26 mouse cellular contexts compared by ENCODE assay signal in the genomic region with DNA sequence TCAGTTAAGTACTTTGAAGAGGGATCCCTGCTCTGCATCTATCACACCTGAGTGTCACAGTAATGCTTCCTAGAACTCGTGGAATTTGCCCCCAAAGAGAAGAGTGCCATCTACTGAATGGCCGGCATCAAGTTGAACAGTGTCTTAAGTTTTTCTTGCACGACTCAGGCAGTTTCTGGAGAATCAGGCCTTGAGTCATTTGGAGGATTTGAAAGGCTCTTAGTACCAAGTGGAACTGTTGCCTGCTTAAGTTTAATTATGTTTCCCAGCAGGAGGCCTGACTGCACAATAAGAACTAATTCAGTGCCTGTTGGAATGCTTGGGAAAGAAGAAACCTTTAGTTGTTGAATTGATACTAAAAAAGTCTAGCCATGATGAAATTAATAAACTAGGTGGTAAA. TPM values are rescaled to one million over a fixed set of nuclear protein-coding genes. Genes with fewer than 3 reads are reported as not detected.
DNase-seq lines count a peak whose midpoint lies in the region; ATAC-seq and TF ChIP-seq lines count a peak whose summit lies in the region.
"Had no signal": no experiment of that assay in that cellular context is flagged by ENCODE, and none has a peak within 500 bp of the region (broad histone marks: within the 10 kb centered on the region; RNA-seq: fewer than 3 reads in every experiment).

No protein-coding gene starts in this region.

- peaks cover 71% of the 10 kb centered on the region for H3K4me1 ChIP-seq in heart, embryonic 10.5 days
- H3K4me1 ChIP-seq in heart, embryonic 16.5 days (ENCODE audit: control insufficient read depth, insufficient read depth, low read length), result peaks cover 51% of the 10 kb centered on the region
- peaks cover 4% of the 10 kb centered on the region for H3K4me1 ChIP-seq in cortical plate, adult 2 months (ENCODE audit: control insufficient read depth, insufficient read depth, low read length)

- no peaks in the 10 kb centered on the region for H3K27me3 ChIP-seq in heart, embryonic 10.5 days (ENCODE audit: insufficient read depth, poor library complexity, severe bottlenecking)
- no peaks in the 10 kb centered on the region for H3K27me3 ChIP-seq in heart, embryonic 16.5 days (ENCODE audit: control insufficient read depth, insufficient read depth, low read length)
- H3K27me3 ChIP-seq: forebrain, embryonic 13.5 days; limb, embryonic 15.5 days; megakaryocyte, embryonic 14.5 days; midbrain, embryonic 13.5 days had no signal

- no peak overlapping the region for H3K9ac ChIP-seq in heart, embryonic 16.5 days (ENCODE audit: low read length)
- H3K9ac ChIP-seq: forebrain, embryonic 13.5 days; limb, embryonic 15.5 days; liver, embryonic 14.5 days; lung, embryonic 14.5 days; midbrain, embryonic 13.5 days had no signal

- TF ChIP-seq POLR2A in cortical plate, adult 2 months (IDR thresholded peaks at IDR 0.05; ENCODE audit: extremely low read depth, insufficient read depth, low read length), result no peak

- WGBS in heart, embryonic 10.5 days, result 18% methylated on average over 3 of the region's 3 CpGs
- 26% methylated on average over 3 of the region's 3 CpGs for WGBS in heart, embryonic 16.5 days

- TF ChIP-seq CTCF in layer of hippocampus, adult 2 months (conservative IDR thresholded peaks at IDR 0.05), result 0 out of 2 replicates have a peak, but pooled peaks have one; percentile 17
- TF ChIP-seq CTCF in cortical plate, adult 2 months (IDR thresholded peaks at IDR 0.05; ENCODE audit: extremely low read depth, insufficient read depth, low read length), result no peak

- intact Hi-C loops in heart, postnatal 10 days (cut with DNase I), result no loop called here

- no peak for ATAC-seq in heart, embryonic 16.5 days (replicated peaks; ENCODE audit: extremely low read depth, insufficient read depth, low FRiP score)
- ATAC-seq: forebrain, embryonic 13.5 days; midbrain, embryonic 13.5 days had no signal

- DNase-seq in heart, embryonic 10.5 days (ENCODE audit: low spot score), result no peak
- DNase-seq in heart, postnatal 10 days, result no peak
- no peak for DNase-seq in heart, adult 9 months (ENCODE audit: low spot score in 2 of 2)
- DNase-seq in layer of hippocampus, adult 2 months (ENCODE audit: low spot score in 2 of 2), result no peak
- no peak for DNase-seq in layer of hippocampus, adult 8-10 months (ENCODE audit: low spot score in 2 of 2)
- DNase-seq in thymus, postnatal 4 days, result no peak
- DNase-seq: adrenal gland, postnatal 14 days; cerebellum, adult 11 months; cerebellum, postnatal 10 days; embryo, embryonic 11 days; gastrocnemius, postnatal 36 days; kidney, postnatal 25 days; layer of hippocampus, adult 9-11 months; left cerebral cortex, postnatal 4 days; lung, embryonic 14.5 days; lung, postnatal 36 days; right cerebral cortex, postnatal 14 days; thymus, adult 2 months had no signal

- no peak overlapping the region for H3K27ac ChIP-seq in heart, embryonic 10.5 days
- peak overlapping the region; percentile 33 for H3K27ac ChIP-seq in heart, embryonic 16.5 days (ENCODE audit: low read length)
- no peak overlapping the region for H3K27ac ChIP-seq in layer of hippocampus, adult 2 months
- peak overlapping the region; percentile 56; the same call in 1 of the 2 replicates for H3K27ac ChIP-seq in cortical plate, adult 2 months (ENCODE audit: insufficient read depth, low read length)
- H3K27ac ChIP-seq: forebrain, embryonic 13.5 days; limb, embryonic 15.5 days; liver, embryonic 14.5 days; midbrain, embryonic 13.5 days; stomach, postnatal 0 days had no signal

- 0 out of 2 replicates have a peak overlapping the region, but pooled peaks have one; percentile 8 for H3K4me3 ChIP-seq in heart, embryonic 10.5 days
- no peak overlapping the region for H3K4me3 ChIP-seq in heart, embryonic 16.5 days (ENCODE audit: low read length)
- no peak overlapping the region for H3K4me3 ChIP-seq in layer of hippocampus, adult 2 months
- H3K4me3 ChIP-seq in cortical plate, adult 2 months (ENCODE audit: insufficient read depth, low read length), result no peak overlapping the region
- H3K4me3 ChIP-seq: forebrain, embryonic 13.5 days; limb, embryonic 15.5 days; megakaryocyte, embryonic 14.5 days; midbrain, embryonic 13.5 days had no signal

- H3K4me2 ChIP-seq in heart, embryonic 16.5 days (ENCODE audit: low read depth, low read length), result no peak overlapping the region
- H3K4me2 ChIP-seq: forebrain, embryonic 13.5 days; limb, embryonic 15.5 days; lung, embryonic 14.5 days; midbrain, embryonic 13.5 days had no signal

- no peaks in the 10 kb centered on the region for H3K9me3 ChIP-seq in heart, embryonic 10.5 days
- H3K9me3 ChIP-seq in heart, embryonic 16.5 days (replicated peaks; ENCODE audit: control insufficient read depth, low read length), result 0 out of 2 replicates have a peak, but pooled peaks cover 2% of the 10 kb centered on the region
- H3K9me3 ChIP-seq: forebrain, embryonic 13.5 days; limb, embryonic 15.5 days; megakaryocyte, embryonic 14.5 days; midbrain, embryonic 13.5 days had no signal

- H3K36me3 ChIP-seq in heart, embryonic 10.5 days, result no peaks in the 10 kb centered on the region
- H3K36me3 ChIP-seq in heart, embryonic 16.5 days (ENCODE audit: control insufficient read depth, insufficient read depth), result no peaks in the 10 kb centered on the region
- H3K36me3 ChIP-seq: limb, embryonic 15.5 days; midbrain, embryonic 13.5 days had no signal

RNA-seq across cellular contexts. Expression of a gene that starts 9.1 kb away (rescaled TPM):
- 128 and 173 TPM in 2 replicates for polyA plus RNA-seq in heart, embryonic 10.5 days (2016; fragmentation: Nextera tagmentation; extraction: Ambion mirVana)
- 10 to 100 TPM; 79.2 to 83.7 TPM for total RNA-seq in heart, postnatal 10 days (2021)
- 107 and 109 TPM in 2 replicates for polyA plus RNA-seq in heart, embryonic 16.5 days (2015; fragmentation: Nextera tagmentation; extraction: Ambion mirVana)
- 100 to 1,000 TPM; 125 to 129 TPM for total RNA-seq in layer of hippocampus, adult 2 months (2021)
- total RNA-seq in layer of hippocampus, adult 8-10 months (2022), result 100 to 1,000 TPM; 121 to 162 (median 144) TPM
- polyA plus RNA-seq in cortical plate, adult 2 months (2012; rRNA removed), result 75.3 and 76.7 TPM in 2 replicates

Comparison
In these comparisons a context has a peak if more than half of its experiments do, and no peak if none do; other contexts are left out.
1. H3K27ac ChIP-seq: peak in heart, embryonic 16.5 days (single experiment) and cortical plate, adult 2 months (single experiment); none in heart, embryonic 10.5 days (single experiment) and layer of hippocampus, adult 2 months (single experiment).